Mouse (Mus musculus) forebrain, embryonic 13.5 days (tissue): Measurements from ENCODE around the gene Scn2a. TPM values are rescaled to one million over a fixed set of nuclear protein-coding genes. Genes with fewer than 3 reads are reported as not detected.

Experiments
- ATAC-seq: fragments of 200-750 bp; cut with Nextera tagmentation; 2 replicates; pipeline ENCODE4 v1.8.0; 2017
- H3K27ac ChIP-seq: fragments of 300-500 bp; sonication (generic); 2 replicates; pipeline ENCODE4 v1.5.1; 2015; ENCODE audit warnings: inconsistent platforms, mild to moderate bottlenecking, moderate library complexity
- H3K27me3 ChIP-seq: fragments of 300-500 bp; sonication (generic); 2 replicates; pipeline ENCODE4 v1.6.1; 2015; ENCODE audit warnings: mild to moderate bottlenecking, inconsistent platforms
- H3K36me3 ChIP-seq: fragments of 300-500 bp; sonication (generic); 2 replicates; pipeline ENCODE4 v1.6.1; 2015; ENCODE audit warnings: mild to moderate bottlenecking, inconsistent platforms; ENCODE audit not compliant: poor library complexity, severe bottlenecking
- H3K4me1 ChIP-seq: fragments of 300-500 bp; sonication (generic); 2 replicates; pipeline ENCODE4 v1.6.1; 2015; ENCODE audit warnings: inconsistent platforms
- H3K4me2 ChIP-seq: fragments of 300-500 bp; sonication (generic); 2 replicates; pipeline ENCODE4 v1.6.1; 2015; ENCODE audit warnings: inconsistent platforms, mild to moderate bottlenecking, moderate library complexity
- H3K4me3 ChIP-seq: fragments of 300-500 bp; sonication (generic); 2 replicates; pipeline ENCODE4 v1.5.1; 2015; ENCODE audit warnings: mild to moderate bottlenecking, inconsistent platforms
- H3K9ac ChIP-seq: fragments of 300-500 bp; sonication (generic); 2 replicates; pipeline ENCODE4 v1.6.1; 2015; ENCODE audit warnings: mild to moderate bottlenecking, inconsistent platforms
- H3K9me3 ChIP-seq: fragments of 300-500 bp; sonication (generic); replicated peaks from 2 replicates; pipeline ENCODE4 v1.6.1; 2016; ENCODE audit warnings: inconsistent platforms
- WGBS: fragments of 180-500 bp; shearing (Covaris S2); methylation state at CpG from one replicate; pipeline ENCODE4 v1.1.7; 2015; 5-methylcytosine and 5-hydroxymethylcytosine counted together
- polyA plus RNA-seq: library from polyadenylated mRNA; unstranded; fragments of >200 nt; fragmentation: Nextera tagmentation; extraction: Ambion mirVana; gene quantifications from 2 replicates; pipeline ENCODE4 v1.2.1, GENCODE M21; 2015

Gene Scn2a
- polyA plus RNA-seq: 14.7 and 15.0 TPM in 2 replicates

DNA sequence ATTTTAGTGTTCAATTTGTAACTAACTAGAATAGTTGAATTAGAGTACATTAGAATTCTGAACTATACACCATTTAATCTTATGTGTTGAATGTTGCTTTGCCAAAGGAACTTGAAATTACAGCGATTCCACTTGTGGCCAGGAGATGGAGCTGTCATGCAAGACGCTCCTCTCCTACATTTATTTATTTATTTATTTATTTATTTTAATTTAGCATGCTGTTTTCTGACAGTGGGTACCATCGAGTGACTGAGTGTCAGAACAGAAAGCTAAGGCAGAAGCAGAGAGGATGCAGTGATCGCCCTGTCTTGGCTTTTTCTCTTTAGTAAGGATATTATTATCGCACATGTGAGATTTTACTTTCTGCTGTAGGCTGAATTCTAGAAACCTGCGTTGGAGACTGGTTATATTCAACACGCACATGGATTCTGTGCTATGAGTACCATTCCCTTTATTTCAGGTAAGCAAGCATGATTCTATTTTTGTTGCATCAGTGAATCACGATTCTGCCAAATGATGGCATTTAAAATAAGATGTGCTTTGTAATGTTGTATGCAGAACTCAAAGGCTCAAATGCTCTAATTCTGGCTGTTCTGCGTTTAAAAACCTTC, at the start of gene Scn2a:
TSS of gene Scn2a (plus strand) at position 216 of the 611 bp plus-strand sequence.
- peak within 1 kb of the TSS; percentile 38 for H3K4me2 ChIP-seq
- H3K9ac ChIP-seq: peak within 1 kb of the TSS; percentile 53
- peaks cover 11% of the 10 kb centered on the region for H3K4me1 ChIP-seq
- peak; percentile 79 for ATAC-seq
- no peaks in the 10 kb centered on the region for H3K27me3 ChIP-seq
- peak within 1 kb of the TSS; percentile 19 for H3K4me3 ChIP-seq
- WGBS: 39% methylated on average over 9 of the region's 9 CpGs
- H3K27ac ChIP-seq: peak within 1 kb of the TSS; percentile 53
- no peaks in the 10 kb centered on the region for H3K36me3 ChIP-seq
- H3K9me3 ChIP-seq: no peaks in the 10 kb centered on the region

DNA sequence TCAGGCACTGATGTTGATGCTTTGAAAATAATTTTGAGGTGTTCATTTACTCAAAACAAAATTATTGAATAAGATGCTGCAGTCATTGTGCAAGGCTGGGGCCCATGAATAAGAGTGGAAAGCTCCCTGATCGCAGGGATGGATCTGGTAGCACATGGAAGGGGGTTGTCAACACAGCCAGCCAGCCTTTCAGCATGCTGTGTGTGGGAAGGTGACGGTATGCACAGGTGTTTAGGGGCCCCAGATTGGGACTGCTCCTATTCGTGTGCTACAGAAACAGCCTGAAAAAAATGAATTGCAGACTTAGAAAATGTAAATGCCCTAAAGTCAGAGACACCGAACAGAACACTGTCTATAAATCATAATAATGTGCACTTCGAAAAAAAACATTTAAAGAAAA, 32.9 kb upstream of the Scn2a start:
- H3K36me3 ChIP-seq: no peaks in the 10 kb centered on the region
- WGBS: 87% methylated on average over 5 of the region's 5 CpGs
- ATAC-seq: no peak
- no peak overlapping the region for H3K27ac ChIP-seq
- no peak overlapping the region for H3K4me3 ChIP-seq
- no peak overlapping the region for H3K4me2 ChIP-seq
- no peaks in the 10 kb centered on the region for H3K27me3 ChIP-seq
- H3K9ac ChIP-seq: no peak overlapping the region
- H3K4me1 ChIP-seq: no peaks in the 10 kb centered on the region
- no peaks in the 10 kb centered on the region for H3K9me3 ChIP-seq

DNA sequence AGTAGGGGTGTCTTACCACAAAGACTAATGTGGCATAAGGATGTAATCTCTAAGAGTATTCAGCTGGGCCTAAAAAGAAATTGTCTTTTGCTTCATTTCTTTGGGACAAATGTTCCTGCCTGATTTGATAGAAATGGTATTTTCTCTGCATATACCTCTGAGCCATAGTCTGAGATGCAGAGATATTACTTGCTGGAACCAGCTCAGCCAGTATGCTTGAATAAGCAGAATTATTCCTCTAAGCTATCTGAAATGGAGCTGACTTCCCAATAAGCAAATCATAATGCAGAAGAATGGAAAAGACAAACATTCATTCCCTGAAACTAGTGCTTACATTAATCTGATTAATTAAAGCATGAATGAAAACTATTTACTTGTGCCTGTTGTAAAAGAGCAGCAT, 12.8 kb upstream of the Scn2a start:
- no peak overlapping the region for H3K4me2 ChIP-seq
- no peaks in the 10 kb centered on the region for H3K27me3 ChIP-seq
- no peak for ATAC-seq
- H3K9me3 ChIP-seq: no peaks in the 10 kb centered on the region
- no peaks in the 10 kb centered on the region for H3K4me1 ChIP-seq
- H3K27ac ChIP-seq: no peak overlapping the region
- no peak overlapping the region for H3K9ac ChIP-seq
- H3K36me3 ChIP-seq: no peaks in the 10 kb centered on the region
- H3K4me3 ChIP-seq: no peak overlapping the region

DNA sequence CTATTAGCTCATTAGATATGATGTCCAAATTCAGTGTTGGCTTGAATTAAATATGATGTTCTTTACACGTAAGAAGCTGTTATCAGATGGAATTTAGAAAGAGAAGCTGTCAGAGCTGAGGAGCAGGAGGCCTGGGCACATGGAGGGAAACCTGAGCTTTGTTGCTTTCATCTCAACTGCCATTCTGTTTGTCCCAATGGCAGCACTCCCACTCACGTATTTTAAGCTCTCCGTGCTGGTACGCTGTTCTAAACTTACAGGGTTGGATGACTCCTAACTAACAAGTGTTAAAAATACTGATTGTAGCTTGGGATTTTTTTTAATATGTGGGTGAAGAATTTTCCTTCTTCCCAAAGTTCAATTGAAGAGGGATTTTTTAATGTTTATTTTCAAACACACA, 8.7 kb upstream of the Scn2a start:
- 0 out of 2 replicates have a peak, but pooled peaks cover 3% of the 10 kb centered on the region for H3K4me1 ChIP-seq
- H3K9ac ChIP-seq: no peak overlapping the region
- no peaks in the 10 kb centered on the region for H3K9me3 ChIP-seq
- 87% methylated on average over 4 of the region's 4 CpGs for WGBS
- H3K27ac ChIP-seq: no peak overlapping the region
- H3K4me3 ChIP-seq: no peak overlapping the region
- no peaks in the 10 kb centered on the region for H3K27me3 ChIP-seq
- no peaks in the 10 kb centered on the region for H3K36me3 ChIP-seq
- no peak for ATAC-seq
- H3K4me2 ChIP-seq: no peak overlapping the region

DNA sequence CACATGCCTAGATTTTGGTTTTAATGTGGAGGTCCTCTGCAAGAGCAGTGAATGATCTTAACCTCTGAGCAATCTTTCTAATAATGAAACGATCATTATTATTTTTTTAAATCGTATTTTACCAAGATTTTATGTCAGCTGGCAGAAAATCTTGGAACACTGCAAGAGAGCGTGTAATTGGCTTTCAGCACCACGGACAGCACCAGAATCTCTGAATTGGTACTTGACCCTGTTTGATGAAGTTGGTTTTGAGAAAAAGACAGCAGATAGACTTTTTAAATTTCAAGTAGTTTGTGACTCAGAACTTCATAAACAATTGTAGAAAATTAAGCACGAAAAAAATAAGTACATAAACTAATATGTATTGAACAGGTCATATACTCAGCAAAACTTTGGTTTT, 790 bp upstream of the Scn2a start:
- Histone ChIP-seq H3K4me2 (no peak overlapping the region), H3K27me3 (no peaks in the 10 kb centered on the region), H3K27ac (no peak overlapping the region), H3K36me3 (no peaks in the 10 kb centered on the region), H3K9me3 (no peaks in the 10 kb centered on the region), H3K4me1 (peaks cover 11% of the 10 kb centered on the region), H3K9ac (no peak overlapping the region), H3K4me3 (no peak overlapping the region)
- WGBS: 25% methylated on average over 5 of the region's 5 CpGs
- ATAC-seq: no peak

DNA sequence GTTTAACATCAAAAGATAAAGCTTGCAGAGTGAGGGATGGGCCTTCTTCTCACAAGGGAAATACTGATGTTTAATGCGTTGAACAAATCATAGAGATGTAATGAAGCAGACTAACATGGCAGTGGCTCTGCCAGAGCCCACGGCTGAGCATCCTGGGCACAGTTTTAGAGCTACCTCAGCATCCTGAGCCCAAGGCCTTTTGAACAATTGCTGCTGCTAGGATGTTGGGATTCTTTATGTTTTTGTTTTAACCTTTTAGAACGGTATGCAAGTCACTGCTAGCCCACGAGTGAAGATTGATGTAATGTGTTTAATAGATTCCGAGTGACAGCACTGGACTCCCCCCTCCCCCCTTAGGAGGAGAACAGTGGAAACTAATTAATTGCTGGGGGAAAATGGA, 683 bp downstream of the Scn2a start:
- Histone ChIP-seq H3K9ac (peak overlapping the region; percentile 53), H3K4me2 (peak overlapping the region; percentile 38)
- WGBS: 6% methylated on average over 5 of the region's 5 CpGs

DNA sequence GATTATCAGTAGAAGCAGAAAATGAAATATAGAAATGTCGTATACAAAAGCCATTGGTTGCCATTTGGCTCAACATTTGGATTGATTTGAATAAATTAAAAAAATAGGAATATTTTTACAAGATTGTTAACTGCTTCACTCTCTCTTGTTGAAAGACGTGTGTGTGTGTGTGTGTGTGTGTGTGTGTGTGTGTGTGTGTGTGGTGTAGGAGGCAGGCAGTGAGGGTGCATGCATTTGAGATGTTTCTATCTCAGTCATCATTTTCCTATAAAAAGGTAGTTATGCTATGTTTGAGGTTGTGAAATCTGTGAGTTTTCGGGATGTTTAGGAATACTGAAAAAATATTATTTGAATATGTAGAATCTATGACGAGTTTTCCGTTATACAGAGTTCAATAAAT, 1.3 kb downstream of the Scn2a start:
- H3K4me2 ChIP-seq: no peak overlapping the region
- no peaks in the 10 kb centered on the region for H3K9me3 ChIP-seq
- no peak overlapping the region for H3K27ac ChIP-seq
- no peaks in the 10 kb centered on the region for H3K27me3 ChIP-seq
- ATAC-seq: no peak
- peaks cover 8% of the 10 kb centered on the region for H3K4me1 ChIP-seq
- H3K4me3 ChIP-seq: peak overlapping the region; percentile 19; the same call in 1 of the 2 replicates
- 68% methylated on average over 5 of the region's 5 CpGs for WGBS
- no peaks in the 10 kb centered on the region for H3K36me3 ChIP-seq
- no peak overlapping the region for H3K9ac ChIP-seq

More for the DNA sequence above, 683 bp downstream of the Scn2a start:
- peak; percentile 50; the same call in 1 of the 2 replicates for ATAC-seq
- Histone ChIP-seq H3K36me3 (no peaks in the 10 kb centered on the region), H3K9me3 (no peaks in the 10 kb centered on the region), H3K27me3 (no peaks in the 10 kb centered on the region), H3K27ac (peak overlapping the region; percentile 53), H3K4me3 (peak overlapping the region; percentile 19), H3K4me1 (peaks cover 9% of the 10 kb centered on the region)

DNA sequence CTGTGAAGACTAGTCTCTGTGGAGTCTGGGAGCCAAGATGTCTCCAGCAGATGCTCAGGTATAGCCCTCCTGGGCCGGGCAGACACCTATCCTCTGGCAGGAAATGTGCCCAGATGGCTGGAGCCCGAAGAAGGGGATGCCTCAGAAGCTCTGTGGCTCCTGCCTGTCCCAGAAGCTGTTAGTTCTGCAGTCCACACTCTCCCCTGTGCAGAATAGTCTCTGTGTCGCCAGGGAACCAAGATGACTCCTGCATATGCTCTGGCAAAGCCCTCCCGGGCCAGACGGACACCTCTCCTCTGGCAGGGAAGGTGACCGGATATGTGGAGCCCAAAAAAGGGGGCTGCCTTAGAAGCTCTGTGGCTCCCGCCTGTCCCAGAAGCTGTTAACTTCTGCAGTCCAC, 32.1 kb downstream of the Scn2a start:
- 80% methylated on average over 7 of the region's 7 CpGs for WGBS
- H3K4me2 ChIP-seq: no peak overlapping the region
- H3K4me3 ChIP-seq: no peak overlapping the region
- H3K9ac ChIP-seq: no peak overlapping the region
- H3K9me3 ChIP-seq: no peaks in the 10 kb centered on the region
- H3K27me3 ChIP-seq: no peaks in the 10 kb centered on the region
- H3K4me1 ChIP-seq: no peaks in the 10 kb centered on the region
- H3K36me3 ChIP-seq: no peaks in the 10 kb centered on the region
- ATAC-seq: no peak
- no peak overlapping the region for H3K27ac ChIP-seq

DNA sequence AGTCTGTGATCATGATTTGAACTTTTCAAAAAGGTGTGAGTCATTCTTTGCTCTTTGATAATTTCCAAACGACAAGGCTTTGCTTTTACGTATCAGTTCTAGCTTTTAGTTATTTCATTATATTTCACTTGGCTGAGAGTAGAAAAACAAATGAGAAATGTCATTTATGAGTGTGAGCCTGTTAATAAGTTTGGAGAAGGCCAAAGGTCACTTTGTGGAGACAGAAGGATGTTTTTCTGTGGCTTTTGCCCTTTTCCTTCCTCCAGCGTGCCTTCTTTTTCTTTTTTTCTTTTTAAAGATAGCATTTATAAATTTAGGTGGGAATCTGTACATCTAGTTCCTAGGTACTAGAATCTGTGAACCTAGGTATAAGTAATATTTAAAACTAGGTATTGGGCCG, 36.5 kb downstream of the Scn2a start:
- H3K4me2 ChIP-seq: no peak overlapping the region
- ATAC-seq: no peak
- no peak overlapping the region for H3K27ac ChIP-seq
- WGBS: 84% methylated on average over 4 of the region's 4 CpGs
- H3K9me3 ChIP-seq: no peaks in the 10 kb centered on the region
- no peaks in the 10 kb centered on the region for H3K4me1 ChIP-seq
- H3K9ac ChIP-seq: no peak overlapping the region
- H3K27me3 ChIP-seq: no peaks in the 10 kb centered on the region
- H3K36me3 ChIP-seq: no peaks in the 10 kb centered on the region
- no peak overlapping the region for H3K4me3 ChIP-seq

DNA sequence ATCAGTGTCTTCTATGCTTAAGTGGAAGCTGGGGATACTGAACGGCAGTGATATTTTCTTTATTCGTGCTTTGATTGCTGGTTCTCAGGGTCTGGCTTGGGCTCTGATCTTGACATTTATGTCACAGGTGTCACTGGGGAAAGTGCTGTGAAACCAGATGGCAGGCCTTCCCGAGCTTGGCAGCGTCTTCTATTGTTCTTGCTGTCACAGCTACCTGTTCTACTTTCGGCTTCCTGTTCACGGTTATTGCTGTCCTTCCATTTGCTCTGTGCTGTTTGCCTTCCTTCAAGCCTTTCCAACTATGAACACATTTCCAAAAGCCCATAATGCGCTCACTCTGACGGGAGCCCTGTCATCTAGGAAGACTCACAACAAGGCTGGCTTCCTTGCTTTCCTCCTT, 37.9 kb downstream of the Scn2a start:
- no peak overlapping the region for H3K9ac ChIP-seq
- H3K36me3 ChIP-seq: no peaks in the 10 kb centered on the region
- no peak overlapping the region for H3K27ac ChIP-seq
- H3K27me3 ChIP-seq: no peaks in the 10 kb centered on the region
- 82% methylated on average over 8 of the region's 8 CpGs for WGBS
- no peaks in the 10 kb centered on the region for H3K4me1 ChIP-seq
- no peak for ATAC-seq
- no peak overlapping the region for H3K4me3 ChIP-seq
- no peaks in the 10 kb centered on the region for H3K9me3 ChIP-seq
- H3K4me2 ChIP-seq: no peak overlapping the region

DNA sequence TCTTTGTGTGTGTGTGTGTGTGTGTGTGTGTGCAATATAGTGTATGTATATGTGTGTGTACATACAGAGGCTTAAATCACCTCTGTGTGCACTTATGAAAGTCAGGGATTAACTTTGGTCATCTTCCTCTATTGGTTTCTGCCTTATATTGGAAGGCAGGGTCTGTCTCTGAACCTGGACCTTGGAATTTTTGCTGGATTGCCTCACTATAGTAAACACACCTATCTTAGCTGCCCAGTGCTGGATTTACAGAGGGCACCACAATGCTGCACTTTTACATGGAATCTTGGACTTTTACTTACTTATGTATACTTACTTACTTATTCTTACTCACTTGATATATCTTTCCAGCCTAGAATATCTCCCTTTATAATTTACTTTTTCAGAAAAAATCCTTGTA, 43.3 kb downstream of the Scn2a start:
- no peak overlapping the region for H3K4me2 ChIP-seq
- H3K36me3 ChIP-seq: no peaks in the 10 kb centered on the region
- H3K9me3 ChIP-seq: no peaks in the 10 kb centered on the region
- H3K9ac ChIP-seq: no peak overlapping the region
- no peak overlapping the region for H3K4me3 ChIP-seq
- peaks cover 5% of the 10 kb centered on the region for H3K4me1 ChIP-seq
- ATAC-seq: no peak
- no peaks in the 10 kb centered on the region for H3K27me3 ChIP-seq
- peak overlapping the region; percentile 19; the same call in 1 of the 2 replicates for H3K27ac ChIP-seq

DNA sequence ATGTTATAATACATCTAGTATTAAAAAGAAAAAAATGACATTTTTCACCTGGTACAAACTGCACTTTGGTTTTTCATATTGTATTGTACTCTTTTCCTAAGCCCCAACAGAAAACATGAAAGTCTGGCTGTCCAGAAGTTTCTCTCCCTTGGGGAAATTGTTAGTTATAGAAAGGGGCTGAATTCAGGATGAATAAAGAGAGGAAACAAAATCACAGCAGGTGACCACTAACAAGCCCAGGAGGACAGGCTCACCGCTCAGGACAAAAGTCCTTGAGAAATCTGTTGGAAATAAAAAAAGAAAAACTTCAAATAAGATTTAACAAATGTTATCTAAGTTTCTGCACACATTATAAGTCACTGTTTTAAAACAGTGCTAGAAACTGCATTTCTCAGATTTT, 43.9 kb downstream of the Scn2a start:
- ATAC-seq: no peak
- peaks cover 8% of the 10 kb centered on the region for H3K4me1 ChIP-seq
- no peak overlapping the region for H3K27ac ChIP-seq
- no peak overlapping the region for H3K9ac ChIP-seq
- H3K27me3 ChIP-seq: no peaks in the 10 kb centered on the region
- WGBS: 7% methylated on average over 1 of the region's 1 CpGs
- no peaks in the 10 kb centered on the region for H3K9me3 ChIP-seq
- H3K36me3 ChIP-seq: no peaks in the 10 kb centered on the region
- no peak overlapping the region for H3K4me2 ChIP-seq
- no peak overlapping the region for H3K4me3 ChIP-seq

DNA sequence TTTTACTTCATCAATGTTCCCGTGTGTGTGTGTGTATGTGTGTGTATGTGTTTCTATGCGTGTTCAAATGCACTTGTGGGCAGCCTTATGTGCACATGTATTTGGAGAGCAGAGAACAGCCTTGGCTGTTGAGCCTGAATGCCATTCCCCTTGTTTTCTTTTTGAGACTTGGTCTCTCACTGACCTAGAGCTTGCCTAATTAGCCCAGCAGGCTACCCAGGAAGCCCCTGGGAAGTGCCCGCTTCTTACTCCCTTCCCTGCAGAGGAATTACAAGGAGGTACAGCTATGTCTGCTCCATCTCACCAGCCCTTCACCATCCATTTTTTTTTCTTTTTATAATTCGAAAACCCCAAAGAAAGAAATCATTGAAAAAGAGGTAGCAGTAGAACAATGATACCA, 44.6 kb downstream of the Scn2a start:
- Histone ChIP-seq H3K4me2 (no peak overlapping the region), H3K4me3 (no peak overlapping the region)
- no peak; the same call in 1 of the 2 replicates for ATAC-seq

More for the DNA sequence above, 44.6 kb downstream of the Scn2a start:
- 7% methylated on average over 4 of the region's 4 CpGs for WGBS
- Histone ChIP-seq H3K9ac (no peak overlapping the region), H3K9me3 (no peaks in the 10 kb centered on the region), H3K4me1 (peaks cover 12% of the 10 kb centered on the region), H3K27me3 (no peaks in the 10 kb centered on the region), H3K36me3 (no peaks in the 10 kb centered on the region), H3K27ac (no peak overlapping the region)
